Mouse (Mus musculus) hindbrain, embryonic 12.5 days (tissue): ENCODE results near the gene Slf2. TPM values are rescaled to one million over a fixed set of nuclear protein-coding genes. Genes with fewer than 3 reads are reported as not detected.

ENCODE experiments used
- ATAC-seq: fragments of 200-750 bp; cut with Nextera tagmentation; 2 replicates; pipeline ENCODE4 v1.8.0; 2017; ENCODE audit warnings: moderate TSS enrichment; ENCODE audit not compliant: low FRiP score
- H3K27ac ChIP-seq: fragments of 300-500 bp; sonication (generic); 2 replicates; pipeline ENCODE4 v1.5.1; 2016; ENCODE audit warnings: mild to moderate bottlenecking
- H3K27me3 ChIP-seq: fragments of 300-500 bp; sonication (generic); 2 replicates; pipeline ENCODE4 v1.6.1; 2016; ENCODE audit warnings: mild to moderate bottlenecking
- H3K36me3 ChIP-seq: fragments of 300-500 bp; sonication (generic); 2 replicates; pipeline ENCODE4 v1.6.1; 2016; ENCODE audit warnings: mild to moderate bottlenecking
- H3K4me1 ChIP-seq: fragments of 300-500 bp; sonication (generic); 2 replicates; pipeline ENCODE4 v1.6.1; 2016
- H3K4me2 ChIP-seq: fragments of 300-500 bp; sonication (generic); replicated peaks from 2 replicates; pipeline ENCODE4 v1.6.1; 2016; ENCODE audit warnings: mild to moderate bottlenecking
- H3K4me3 ChIP-seq: fragments of 300-500 bp; sonication (generic); 2 replicates; pipeline ENCODE4 v1.5.1; 2016; ENCODE audit warnings: mild to moderate bottlenecking
- H3K9ac ChIP-seq: fragments of 300-500 bp; sonication (generic); 2 replicates; pipeline ENCODE4 v1.6.1; 2016; ENCODE audit warnings: mild to moderate bottlenecking, moderate library complexity
- H3K9me3 ChIP-seq: fragments of 300-500 bp; sonication (generic); replicated peaks from 2 replicates; pipeline ENCODE4 v1.6.1; 2016; ENCODE audit warnings: mild to moderate bottlenecking
- WGBS: fragments of 180-500 bp; shearing (Covaris S2); methylation state at CpG from one replicate; pipeline ENCODE4 v1.1.7; 2016; 5-methylcytosine and 5-hydroxymethylcytosine counted together
- polyA plus RNA-seq: library from polyadenylated mRNA; unstranded; fragments of >200 nt; fragmentation: Nextera tagmentation; extraction: Ambion mirVana; gene quantifications from 2 replicates; pipeline ENCODE4 v1.2.1, GENCODE M21; 2016

Slf2 gene
- polyA plus RNA-seq, 1 experiment from 2014 or later, result 41.2 TPM

DNA sequence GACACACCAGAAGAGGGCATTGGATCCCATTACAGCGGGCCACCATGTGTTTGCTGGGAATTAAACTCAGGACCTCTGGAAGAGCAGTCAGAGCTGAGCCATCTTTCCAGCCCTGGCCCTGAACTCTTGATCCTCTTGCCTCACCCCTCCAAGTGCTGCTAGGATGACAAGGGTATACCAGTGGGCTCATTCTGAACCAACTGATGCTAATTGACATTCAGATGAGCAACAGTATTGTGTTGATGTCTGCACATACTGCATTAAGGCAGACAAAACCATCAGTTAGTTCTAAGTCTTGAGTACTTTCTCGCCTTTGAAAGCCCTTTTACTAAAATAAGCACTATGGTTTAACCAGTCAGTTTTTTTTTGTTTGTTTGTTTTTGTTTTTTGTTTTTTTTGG is 28.7 kb downstream of the Slf2 start:
- H3K36me3 ChIP-seq, result peaks cover 72% of the 10 kb centered on the region
- WGBS, result 99% methylated on average over 2 of the region's 2 CpGs
- no peak for ATAC-seq

DNA sequence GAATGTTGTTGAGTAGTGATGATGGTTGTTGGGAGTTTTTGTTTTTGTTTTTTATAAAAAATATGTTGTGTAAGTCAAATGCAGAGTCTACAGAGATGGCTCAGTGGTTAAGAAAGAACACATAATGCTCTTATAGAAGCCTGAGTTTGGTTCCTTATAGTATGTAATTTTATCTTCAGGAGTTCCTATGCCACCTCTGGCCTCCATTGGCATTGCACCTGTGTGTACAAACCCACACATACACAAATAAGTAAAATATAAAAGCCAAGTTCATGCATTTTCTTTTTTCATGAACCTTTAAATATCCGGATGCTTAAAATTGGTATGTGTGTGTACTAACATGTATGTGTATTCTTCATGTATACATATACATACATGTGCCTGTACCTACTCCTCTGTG is 35.0 kb downstream of the Slf2 start:
- no peak for ATAC-seq
- WGBS, result 97% methylated on average over 1 of the region's 1 CpGs

More for the DNA sequence above, 28.7 kb downstream of the Slf2 start:
- Histone ChIP-seq H3K4me1 (no peaks in the 10 kb centered on the region), H3K27ac (no peak overlapping the region), H3K9me3 (no peaks in the 10 kb centered on the region), H3K4me2 (no peak overlapping the region), H3K27me3 (no peaks in the 10 kb centered on the region), H3K4me3 (no peak overlapping the region), H3K9ac (no peak overlapping the region)

DNA sequence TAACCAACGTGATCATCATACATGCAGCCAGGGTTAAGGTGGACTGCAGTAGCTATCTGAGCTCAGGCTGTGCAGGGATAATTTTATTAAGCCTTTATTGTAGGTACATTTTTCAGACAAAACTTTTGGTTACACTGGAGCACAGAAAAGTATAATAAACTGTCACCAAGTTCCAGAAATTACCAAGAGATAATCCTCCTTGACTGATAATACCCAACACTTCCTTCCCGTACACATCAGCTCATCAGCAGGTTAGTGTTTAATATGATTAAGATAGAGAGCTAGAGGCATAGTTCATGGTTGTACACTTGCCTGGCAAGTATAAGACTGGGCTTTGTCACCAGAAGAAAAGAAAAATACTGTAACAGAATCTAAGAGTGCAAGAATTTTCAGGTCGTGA is 37.4 kb downstream of the Slf2 start:
- H3K4me2 ChIP-seq, result no peak overlapping the region
- H3K27ac ChIP-seq, result no peak overlapping the region
- ATAC-seq, result no peak
- no peaks in the 10 kb centered on the region for H3K4me1 ChIP-seq
- H3K9ac ChIP-seq, result no peak overlapping the region
- H3K36me3 ChIP-seq, result peaks cover 81% of the 10 kb centered on the region
- no peaks in the 10 kb centered on the region for H3K27me3 ChIP-seq
- H3K4me3 ChIP-seq, result no peak overlapping the region
- no peaks in the 10 kb centered on the region for H3K9me3 ChIP-seq
- 94% methylated on average over 3 of the region's 3 CpGs for WGBS

More for the DNA sequence above, 35.0 kb downstream of the Slf2 start:
- no peaks in the 10 kb centered on the region for H3K9me3 ChIP-seq
- H3K4me3 ChIP-seq, result no peak overlapping the region
- H3K36me3 ChIP-seq, result peaks cover 77% of the 10 kb centered on the region
- H3K9ac ChIP-seq, result no peak overlapping the region
- no peaks in the 10 kb centered on the region for H3K27me3 ChIP-seq
- no peak overlapping the region for H3K27ac ChIP-seq
- H3K4me2 ChIP-seq, result no peak overlapping the region
- H3K4me1 ChIP-seq, result no peaks in the 10 kb centered on the region

DNA sequence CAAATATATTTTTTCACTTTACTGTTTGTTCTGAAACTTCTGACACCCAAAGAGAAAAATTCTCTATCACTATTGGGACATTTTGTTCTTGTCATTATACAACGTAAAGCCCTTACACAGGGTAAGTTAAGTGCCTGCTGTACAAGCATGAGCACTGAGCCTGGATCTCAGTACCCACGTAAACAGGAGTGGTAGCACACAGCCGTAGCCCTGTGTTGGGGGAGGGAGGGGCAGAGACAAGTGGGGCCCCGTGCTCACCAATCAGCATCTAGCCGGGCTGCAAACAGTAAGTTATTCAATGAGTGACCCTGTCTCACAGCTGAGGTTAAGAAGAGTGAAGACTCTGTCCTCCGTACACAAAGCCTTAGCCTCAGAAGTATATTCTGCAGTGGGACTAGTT is 45.7 kb downstream of the Slf2 start:
- no peak overlapping the region for H3K4me2 ChIP-seq
- H3K36me3 ChIP-seq, result peaks cover 91% of the 10 kb centered on the region
- H3K27me3 ChIP-seq, result no peaks in the 10 kb centered on the region
- H3K4me1 ChIP-seq, result no peaks in the 10 kb centered on the region
- no peaks in the 10 kb centered on the region for H3K9me3 ChIP-seq
- no peak overlapping the region for H3K4me3 ChIP-seq
- no peak overlapping the region for H3K9ac ChIP-seq
- 80% methylated on average over 6 of the region's 6 CpGs for WGBS
- no peak for ATAC-seq
- no peak overlapping the region for H3K27ac ChIP-seq

DNA sequence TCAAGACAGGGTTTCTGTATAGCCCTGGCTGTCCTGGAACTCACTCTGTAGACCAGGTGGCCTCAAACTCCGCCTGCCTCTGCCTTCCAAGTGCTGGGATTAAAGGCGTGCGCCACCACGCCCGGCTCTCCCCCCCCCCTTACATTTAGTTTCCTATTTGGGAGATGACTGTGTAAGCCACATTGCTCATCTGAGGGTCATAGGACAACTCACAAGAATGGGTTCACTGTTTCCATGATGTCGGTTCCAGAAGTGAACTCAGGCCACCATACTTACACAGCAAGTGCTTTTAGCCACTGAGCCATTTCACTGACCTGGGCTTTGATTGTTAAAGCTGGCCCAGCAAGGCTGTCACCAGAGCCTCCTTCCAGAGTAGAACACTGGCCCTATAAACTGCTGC is 46.2 kb downstream of the Slf2 start:
- Histone ChIP-seq H3K9me3 (no peaks in the 10 kb centered on the region), H3K4me2 (no peak overlapping the region), H3K4me1 (no peaks in the 10 kb centered on the region), H3K27ac (no peak overlapping the region), H3K4me3 (no peak overlapping the region), H3K36me3 (peaks cover 92% of the 10 kb centered on the region), H3K9ac (no peak overlapping the region), H3K27me3 (no peaks in the 10 kb centered on the region)
- ATAC-seq, result no peak
- WGBS, result 96% methylated on average over 6 of the region's 6 CpGs

DNA sequence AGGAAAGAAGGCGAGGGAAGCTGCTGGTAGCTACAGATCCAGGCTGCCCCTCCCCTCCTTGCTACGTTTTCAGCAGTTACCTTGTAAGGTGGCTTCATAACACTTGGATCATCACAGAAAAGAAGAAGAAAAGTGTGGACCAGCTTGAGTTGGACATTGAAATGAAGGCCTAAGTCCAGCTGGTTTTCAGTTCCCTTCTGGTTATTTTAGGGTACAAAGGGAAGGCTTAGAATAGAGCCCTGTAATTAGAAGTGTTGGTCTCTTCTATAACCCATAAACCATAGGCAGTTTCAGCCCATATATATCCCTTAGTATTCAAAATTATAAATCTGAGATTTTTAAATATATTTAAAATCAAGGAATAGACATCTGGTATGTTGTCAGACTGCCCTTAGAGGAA is 49.8 kb downstream of the Slf2 start:
- H3K36me3 ChIP-seq, result peaks cover 56% of the 10 kb centered on the region
- WGBS, result 92% methylated on average over 2 of the region's 2 CpGs
- no peak overlapping the region for H3K4me2 ChIP-seq
- H3K27me3 ChIP-seq, result no peaks in the 10 kb centered on the region
- no peaks in the 10 kb centered on the region for H3K4me1 ChIP-seq
- H3K9ac ChIP-seq, result no peak overlapping the region
- H3K27ac ChIP-seq, result no peak overlapping the region
- ATAC-seq, result no peak
- H3K9me3 ChIP-seq, result no peaks in the 10 kb centered on the region
- H3K4me3 ChIP-seq, result no peak overlapping the region

DNA sequence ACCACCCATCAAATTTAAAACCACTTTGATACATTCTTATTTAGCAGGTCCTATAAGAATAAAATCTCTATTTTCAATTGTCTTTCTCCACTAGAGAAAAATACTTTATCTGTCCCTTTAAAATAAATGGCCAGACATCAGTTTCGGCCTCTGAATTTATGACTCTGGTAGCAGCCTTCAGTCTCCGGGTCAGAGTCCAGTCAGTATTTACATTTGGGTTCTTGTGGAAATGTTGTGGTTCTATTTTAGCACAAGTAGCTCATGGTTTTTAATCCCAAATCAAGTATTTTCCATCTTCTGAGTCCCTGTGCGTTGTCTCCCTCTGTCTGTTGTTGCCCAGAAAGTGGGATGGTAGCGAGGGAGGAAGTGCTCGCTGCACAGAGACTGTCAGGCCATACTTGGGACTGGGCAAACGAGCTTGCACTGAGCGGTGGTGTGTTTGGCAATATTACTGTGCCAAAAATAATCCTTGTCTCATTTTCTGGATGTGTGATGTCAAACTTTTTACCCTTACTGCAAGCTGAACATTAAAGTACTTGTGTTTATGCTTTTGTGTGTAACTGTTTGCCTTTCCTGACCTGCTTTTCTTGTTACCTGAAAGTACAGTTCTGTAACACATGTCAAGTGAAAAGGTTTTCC is 51.6 kb downstream of the Slf2 start:
- H3K9me3 ChIP-seq, result no peaks in the 10 kb centered on the region
- H3K9ac ChIP-seq, result no peak overlapping the region
- no peak overlapping the region for H3K27ac ChIP-seq
- H3K27me3 ChIP-seq, result no peaks in the 10 kb centered on the region
- ATAC-seq, result no peak
- peaks cover 39% of the 10 kb centered on the region for H3K36me3 ChIP-seq
- no peaks in the 10 kb centered on the region for H3K4me1 ChIP-seq
- 86% methylated on average over 7 of the region's 7 CpGs for WGBS
- no peak overlapping the region for H3K4me3 ChIP-seq
- no peak overlapping the region for H3K4me2 ChIP-seq

DNA sequence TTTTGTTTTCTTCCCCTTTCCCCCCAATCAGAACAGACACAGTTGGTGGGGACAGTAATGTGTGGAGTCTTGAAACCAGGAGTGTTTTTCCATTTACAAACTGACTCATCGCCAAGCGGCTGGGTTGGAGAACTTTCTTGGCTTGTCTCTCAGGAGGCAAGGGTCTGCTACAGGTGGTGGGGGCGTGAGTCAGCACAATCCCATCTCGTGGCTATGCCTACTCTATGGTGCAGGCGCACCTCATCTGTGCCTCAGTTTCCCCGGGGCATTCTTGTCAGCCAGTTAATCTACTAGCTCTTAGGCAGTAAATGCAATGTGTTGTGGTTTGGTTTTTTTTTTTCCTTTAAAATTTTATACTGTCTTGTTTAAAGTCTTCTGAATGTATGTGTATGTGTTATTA is 52.4 kb downstream of the Slf2 start:
- ATAC-seq, result no peak
- no peak overlapping the region for H3K4me3 ChIP-seq
- no peaks in the 10 kb centered on the region for H3K27me3 ChIP-seq
- H3K9ac ChIP-seq, result no peak overlapping the region
- H3K36me3 ChIP-seq, result peaks cover 31% of the 10 kb centered on the region
- H3K27ac ChIP-seq, result no peak overlapping the region
- no peaks in the 10 kb centered on the region for H3K9me3 ChIP-seq
- 92% methylated on average over 6 of the region's 6 CpGs for WGBS
- H3K4me1 ChIP-seq, result no peaks in the 10 kb centered on the region
- H3K4me2 ChIP-seq, result no peak overlapping the region

DNA sequence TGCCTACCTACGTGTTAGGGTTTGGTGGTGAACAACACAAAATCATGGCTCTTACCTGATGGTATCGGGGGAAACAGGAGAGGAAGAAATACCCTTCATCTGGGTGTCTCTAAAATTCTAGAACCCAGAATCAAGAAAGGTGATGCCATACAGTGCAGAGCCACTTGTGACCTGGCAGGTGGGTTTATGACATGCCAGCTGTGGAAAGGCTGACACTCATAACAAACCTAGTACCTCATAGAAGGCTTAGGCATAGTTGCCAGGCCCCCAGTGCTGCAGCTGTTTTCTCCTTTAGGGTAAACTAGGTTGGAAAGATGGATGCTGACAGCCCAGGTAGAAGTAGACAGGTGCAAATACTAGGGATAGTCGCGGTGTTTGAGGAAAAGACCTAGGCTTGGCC is 53.5 kb downstream of the Slf2 start:
- no peak overlapping the region for H3K9ac ChIP-seq
- H3K27ac ChIP-seq, result no peak overlapping the region
- H3K4me1 ChIP-seq, result 0 out of 2 replicates have a peak, but pooled peaks cover 5% of the 10 kb centered on the region
- no peak overlapping the region for H3K4me2 ChIP-seq
- no peak overlapping the region for H3K4me3 ChIP-seq
- 97% methylated on average over 4 of the region's 4 CpGs for WGBS
- H3K9me3 ChIP-seq, result no peaks in the 10 kb centered on the region
- ATAC-seq, result no peak
- no peaks in the 10 kb centered on the region for H3K27me3 ChIP-seq
- peaks cover 22% of the 10 kb centered on the region for H3K36me3 ChIP-seq

DNA sequence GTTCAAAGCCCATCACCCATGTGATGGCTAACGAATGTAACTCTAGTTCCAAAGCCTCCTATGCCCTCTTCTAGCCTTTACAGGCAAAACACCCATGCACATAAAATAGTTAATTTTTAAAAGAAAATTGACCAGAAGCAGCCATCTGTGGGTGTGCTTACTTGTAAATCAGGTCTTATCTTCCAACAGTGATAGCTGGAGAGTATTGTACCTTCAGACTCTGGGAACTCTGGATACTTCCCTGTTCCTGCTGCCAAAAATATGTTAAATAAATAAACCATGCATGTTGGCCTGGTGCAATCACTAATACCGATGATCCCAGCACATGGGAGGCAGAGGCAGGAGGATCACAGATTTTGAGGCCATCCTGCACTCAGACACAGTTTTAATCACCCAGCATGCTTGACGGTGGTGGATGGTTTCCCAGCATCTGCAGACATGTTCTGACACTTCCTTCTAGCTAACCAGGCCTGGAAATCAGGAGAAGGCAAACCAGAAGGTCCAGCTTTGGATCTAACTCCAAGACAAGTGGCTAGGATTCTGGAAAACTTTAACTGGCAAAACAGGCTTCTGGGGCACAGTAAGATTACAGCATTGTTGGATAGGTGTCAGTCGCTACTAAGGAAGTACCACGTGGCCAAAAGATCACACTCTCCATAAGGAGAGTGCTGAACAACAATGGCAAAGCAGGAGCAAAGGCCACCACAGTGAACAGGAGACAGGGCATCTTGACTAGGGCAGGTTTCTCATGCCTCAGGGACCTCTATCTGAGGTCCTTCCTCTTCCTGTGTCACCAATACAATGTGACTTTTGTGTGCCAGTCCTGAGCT is 54.4 kb downstream of the Slf2 start:
- no peak overlapping the region for H3K9ac ChIP-seq
- no peak overlapping the region for H3K27ac ChIP-seq
- peaks cover 15% of the 10 kb centered on the region for H3K4me1 ChIP-seq
- no peaks in the 10 kb centered on the region for H3K27me3 ChIP-seq
- ATAC-seq, result no peak
- H3K9me3 ChIP-seq, result no peaks in the 10 kb centered on the region
- no peak overlapping the region for H3K4me2 ChIP-seq
- H3K36me3 ChIP-seq, result peaks cover 15% of the 10 kb centered on the region
- WGBS, result 63% methylated on average over 5 of the region's 5 CpGs
- H3K4me3 ChIP-seq, result no peak overlapping the region

DNA sequence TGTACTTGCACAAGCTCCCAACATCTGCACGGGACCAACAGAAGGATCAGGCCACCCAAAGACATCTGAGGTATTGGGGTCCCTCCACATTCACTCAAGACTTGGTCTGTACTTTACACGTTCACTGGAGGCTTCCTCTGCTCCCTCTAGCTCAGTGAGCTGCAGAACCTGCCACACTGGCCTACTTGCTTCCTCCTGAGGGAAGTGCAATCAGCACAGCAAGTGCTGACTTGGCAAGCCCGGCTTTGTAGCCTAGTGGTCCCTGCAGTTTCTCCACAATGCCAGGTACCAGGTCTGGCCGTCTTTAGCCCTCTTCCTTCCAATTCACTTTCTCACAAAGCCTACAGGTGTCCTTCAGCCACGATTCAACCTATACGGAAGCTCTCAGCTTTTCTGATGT is 56.1 kb downstream of the Slf2 start:
- WGBS, result 70% methylated on average over 6 of the region's 6 CpGs
- H3K27ac ChIP-seq, result no peak overlapping the region
- H3K27me3 ChIP-seq, result no peaks in the 10 kb centered on the region
- peaks cover 30% of the 10 kb centered on the region for H3K4me1 ChIP-seq
- H3K36me3 ChIP-seq, result 0 out of 2 replicates have a peak, but pooled peaks cover under 1% of the 10 kb centered on the region
- ATAC-seq, result no peak
- no peak overlapping the region for H3K4me2 ChIP-seq
- H3K9ac ChIP-seq, result no peak overlapping the region
- no peaks in the 10 kb centered on the region for H3K9me3 ChIP-seq
- no peak overlapping the region for H3K4me3 ChIP-seq

DNA sequence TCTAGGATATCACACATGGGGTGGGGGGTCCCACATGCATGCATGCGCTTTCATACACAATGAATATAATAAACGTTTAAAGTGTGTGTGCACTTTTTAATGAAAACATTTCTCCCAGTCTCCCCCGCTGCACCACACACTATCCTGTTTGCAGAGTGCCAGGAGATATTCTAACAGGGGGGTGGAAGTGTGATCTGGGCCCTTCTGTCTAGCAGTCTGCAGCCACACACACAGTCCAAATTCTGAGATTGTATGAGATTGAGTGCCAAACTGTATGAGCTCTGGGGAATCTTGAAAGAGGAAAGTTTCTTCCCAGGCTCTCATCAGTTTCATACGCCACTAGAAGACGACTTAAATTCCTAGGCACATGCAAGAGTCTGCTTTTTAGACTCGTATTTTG is 56.9 kb downstream of the Slf2 start:
- no peak overlapping the region for H3K4me3 ChIP-seq
- WGBS, result 66% methylated on average over 6 of the region's 6 CpGs
- H3K36me3 ChIP-seq, result 0 out of 2 replicates have a peak, but pooled peaks cover under 1% of the 10 kb centered on the region
- H3K27ac ChIP-seq, result no peak overlapping the region
- ATAC-seq, result no peak
- no peaks in the 10 kb centered on the region for H3K9me3 ChIP-seq
- H3K9ac ChIP-seq, result no peak overlapping the region
- no peaks in the 10 kb centered on the region for H3K27me3 ChIP-seq
- H3K4me2 ChIP-seq, result no peak overlapping the region
- peaks cover 30% of the 10 kb centered on the region for H3K4me1 ChIP-seq
